Mouse (Mus musculus): ENCODE measurements at regions not wholly inside any gene's neighbourhood (a gene's known extent, or its start where the extent isn't known, plus 50 kb on each side); places are given as distances from the start of the nearest gene placed in this dataset.

- TF ChIP-seq CTCF (IDR thresholded peaks at IDR 0.05; ENCODE audit: low read depth, low read length) (no peak), EP300 (IDR thresholded peaks at IDR 0.05; ENCODE audit: insufficient read depth, low read depth, low read length) (no peak)
Measured at GRCm38 (mm10) chr5:15854752-15855151, 79.7 kb upstream of the Cacna2d1 start.

Measured in ES-Bruce4 (cell line).